Mouse (Mus musculus) T-helper 17 cell (primary cell): Measurements from ENCODE around the gene Elavl1.

Experiments used
- in situ Hi-C, 2 experiments: fragments of 300-600 bp; cut with MboI, MseI; formaldehyde crosslinking; loops; 1 replicate in 1 of 2; 2 replicates in 1 of 2; pipeline ENCODE4 v1.15.1; 2025; ENCODE audit warnings: high pct_unique_total_duplicates in 2 of 2

The Elavl1 gene

GRCm38 (mm10) chr8:4237814-4238433 is 87.3 kb downstream of the Elavl1 start:
- in situ Hi-C loops: loop anchor here in 1 of 2 experiments (10.0 kb wide), 1 partner anchor 603 kb away; the partner anchor contains the start of gene Stxbp2
